Mouse (Mus musculus) midbrain, postnatal 0 days (tissue): Measurements from ENCODE around the gene Slc25a36. TPM values are rescaled to one million over a fixed set of nuclear protein-coding genes. Genes with fewer than 3 reads are reported as not detected.

Experiments used
- ATAC-seq: fragments of 200-750 bp; cut with Nextera tagmentation; 2 replicates; pipeline ENCODE4 v1.8.0; 2017; ENCODE audit warnings: moderate number of reproducible peaks, mild to moderate bottlenecking, moderate TSS enrichment, moderate library complexity; ENCODE audit not compliant: low FRiP score
- DNase-seq: peaks from one replicate; pipeline ENCODE4 v3.0.0-alpha.2; 2015; ENCODE audit warnings: low spot score
- H3K27ac ChIP-seq: fragments of 300-500 bp; sonication (generic); 2 replicates; pipeline ENCODE4 v1.5.1; 2014; ENCODE audit warnings: low read depth, mild to moderate bottlenecking, low read length, mixed read lengths
- H3K27me3 ChIP-seq: fragments of 300-500 bp; sonication (generic); 2 replicates; pipeline ENCODE4 v1.6.1; 2014; ENCODE audit warnings: low read length, control low read depth, mixed read lengths; ENCODE audit not compliant: insufficient read depth
- H3K36me3 ChIP-seq: fragments of 300-500 bp; sonication (generic); 2 replicates; pipeline ENCODE4 v1.6.1; 2014; ENCODE audit warnings: low read length, control low read depth, mixed read lengths; ENCODE audit not compliant: insufficient read depth
- H3K4me1 ChIP-seq: fragments of 300-500 bp; sonication (generic); 2 replicates; pipeline ENCODE4 v1.6.1; 2014; ENCODE audit warnings: mild to moderate bottlenecking, control low read depth, antibody characterized with exemption, low read length, mixed read lengths; ENCODE audit not compliant: insufficient read depth
- H3K4me2 ChIP-seq: fragments of 300-500 bp; sonication (generic); 2 replicates; pipeline ENCODE4 v1.6.1; 2014; ENCODE audit warnings: low read depth, mild to moderate bottlenecking, low read length, mixed read lengths; ENCODE audit not compliant: poor library complexity, severe bottlenecking
- H3K4me3 ChIP-seq: fragments of 300-500 bp; sonication (generic); 2 replicates; pipeline ENCODE4 v1.5.1; 2014; ENCODE audit warnings: low read depth, mild to moderate bottlenecking, low read length, moderate library complexity
- H3K9ac ChIP-seq: fragments of 300-500 bp; sonication (generic); replicated peaks from 2 replicates; pipeline ENCODE4 v1.6.1; 2014; ENCODE audit warnings: mild to moderate bottlenecking, low read length, moderate library complexity, mixed read lengths; ENCODE audit not compliant: poor library complexity, severe bottlenecking
- H3K9me3 ChIP-seq: fragments of 300-500 bp; sonication (generic); 2 replicates; pipeline ENCODE4 v1.6.1; 2016; ENCODE audit warnings: low read length, control low read depth
- CTCF ChIP-seq: IDR thresholded peaks from 2 replicates; pipeline ENCODE4 v1.5.1; 2016; ENCODE audit warnings: antibody characterized with exemption, mild to moderate bottlenecking
- WGBS: fragments of 180-500 bp; shearing (Covaris S2); extraction: QIAGEN DNeasy Blood & Tissue Kit; methylation state at CpG from one replicate; pipeline ENCODE4 v1.1.7; 2014; 5-methylcytosine and 5-hydroxymethylcytosine counted together
- polyA plus RNA-seq: library from polyadenylated mRNA; unstranded; fragments of >200 nt; fragmentation: Nextera tagmentation; extraction: Ambion mirVana; gene quantifications from 2 replicates; pipeline ENCODE4 v1.2.1, GENCODE M21; 2015
- total RNA-seq: library from RNA; depleted of rRNA; stranded (reverse); fragments of >200 nt; gene quantifications from 2 replicates; pipeline ENCODE4 v1.2.3, GENCODE M21; 2014

Slc25a36 gene
- total and polyA plus RNA-seq, 2 experiments from 2014 or later: 65.1 to 91.0 TPM

- TF ChIP-seq CTCF: no peak
Observed at GRCm38 (mm10) chr9:97145351-97145750, 34.4 kb upstream of the Slc25a36 start.

GRCm38 (mm10) chr9:97143416-97143815 is 32.5 kb upstream of the Slc25a36 start:
- no peaks in the 10 kb centered on the region for H3K36me3 ChIP-seq
- ATAC-seq: no peak

More at GRCm38 (mm10) chr9:97145351-97145750, 34.4 kb upstream of the Slc25a36 start:
- no peak overlapping the region for H3K4me3 ChIP-seq
- DNase-seq (no peak), ATAC-seq (no peak)
- no peaks in the 10 kb centered on the region for H3K4me1 ChIP-seq
- no peak overlapping the region for H3K27ac ChIP-seq
- H3K4me2 ChIP-seq: no peak overlapping the region
- no peaks in the 10 kb centered on the region for H3K9me3 ChIP-seq
- H3K36me3 ChIP-seq: no peaks in the 10 kb centered on the region
- WGBS: 80% methylated on average over 6 of the region's 6 CpGs
- H3K9ac ChIP-seq: no peak overlapping the region
- no peaks in the 10 kb centered on the region for H3K27me3 ChIP-seq

GRCm38 (mm10) chr9:97142558-97142957 is 31.6 kb upstream of the Slc25a36 start:
- Histone ChIP-seq H3K36me3 (no peaks in the 10 kb centered on the region), H3K4me2 (no peak overlapping the region), H3K4me1 (no peaks in the 10 kb centered on the region), H3K27ac (no peak overlapping the region), H3K4me3 (no peak overlapping the region), H3K27me3 (no peaks in the 10 kb centered on the region), H3K9ac (no peak overlapping the region), H3K9me3 (no peaks in the 10 kb centered on the region)
- TF ChIP-seq CTCF: no peak
- WGBS: 100% methylated on average over 1 of the region's 1 CpGs
- ATAC-seq (no peak), DNase-seq (no peak)

More at GRCm38 (mm10) chr9:97143416-97143815, 32.5 kb upstream of the Slc25a36 start:
- no peaks in the 10 kb centered on the region for H3K27me3 ChIP-seq
- no peaks in the 10 kb centered on the region for H3K9me3 ChIP-seq
- no peak overlapping the region for H3K4me2 ChIP-seq
- no peaks in the 10 kb centered on the region for H3K4me1 ChIP-seq
- no peak overlapping the region for H3K9ac ChIP-seq
- no peak overlapping the region for H3K27ac ChIP-seq
- no peak for DNase-seq
- TF ChIP-seq CTCF: no peak
- WGBS: 96% methylated on average over 5 of the region's 5 CpGs
- no peak overlapping the region for H3K4me3 ChIP-seq

GRCm38 (mm10) chr9:97141723-97142122 is 30.8 kb upstream of the Slc25a36 start:
- no peak overlapping the region for H3K4me3 ChIP-seq
- no peak for DNase-seq
- H3K27ac ChIP-seq: no peak overlapping the region
- no peak for ATAC-seq
- no peaks in the 10 kb centered on the region for H3K27me3 ChIP-seq
- WGBS: 66% methylated on average over 2 of the region's 2 CpGs
- no peak overlapping the region for H3K4me2 ChIP-seq
- no peak for TF ChIP-seq CTCF
- no peak overlapping the region for H3K9ac ChIP-seq
- H3K36me3 ChIP-seq: no peaks in the 10 kb centered on the region
- H3K4me1 ChIP-seq: no peaks in the 10 kb centered on the region
- H3K9me3 ChIP-seq: no peaks in the 10 kb centered on the region

- Histone ChIP-seq H3K9me3 (no peaks in the 10 kb centered on the region), H3K4me3 (no peak overlapping the region), H3K4me2 (no peak overlapping the region), H3K27me3 (no peaks in the 10 kb centered on the region), H3K4me1 (no peaks in the 10 kb centered on the region), H3K36me3 (no peaks in the 10 kb centered on the region), H3K9ac (no peak overlapping the region), H3K27ac (no peak overlapping the region)
- 87% methylated on average over 10 of the region's 10 CpGs for WGBS
- ATAC-seq (no peak), DNase-seq (no peak)
- no peak for TF ChIP-seq CTCF
Observed at GRCm38 (mm10) chr9:97140145-97140932, 29.4 kb upstream of the Slc25a36 start.

- no peak for TF ChIP-seq CTCF
- H3K9ac ChIP-seq: no peak overlapping the region
- H3K4me3 ChIP-seq: no peak overlapping the region
- H3K9me3 ChIP-seq: no peaks in the 10 kb centered on the region
- no peak for DNase-seq
- H3K4me1 ChIP-seq: no peaks in the 10 kb centered on the region
- H3K27me3 ChIP-seq: no peaks in the 10 kb centered on the region
- H3K4me2 ChIP-seq: no peak overlapping the region
- H3K27ac ChIP-seq: no peak overlapping the region
- H3K36me3 ChIP-seq: no peaks in the 10 kb centered on the region
- ATAC-seq: no peak
- 85% methylated on average over 4 of the region's 4 CpGs for WGBS
Observed at GRCm38 (mm10) chr9:97137678-97138077, 26.7 kb upstream of the Slc25a36 start.
